Mouse (Mus musculus): ENCODE data around the gene Tex12. TPM values are rescaled to one million over a fixed set of nuclear protein-coding genes. Genes with fewer than 3 reads are reported as not detected.

Tex12 gene
- total RNA-seq, 2 experiments from 2014 or later, result not detected

GRCm38 (mm10) chr9:50521562-50521961 lies 39.6 kb downstream of the Tex12 start:
- ATAC-seq (replicated peaks; ENCODE audit: poor library complexity), result no peak

- peak; percentile 80 for ATAC-seq (replicated peaks; ENCODE audit: poor library complexity)
Observed at GRCm38 (mm10) chr9:50520748-50521147, 40.4 kb downstream of the Tex12 start.

- ATAC-seq (replicated peaks; ENCODE audit: poor library complexity), result peak; percentile 56; the same call in 1 of the 2 replicates
Observed at GRCm38 (mm10) chr9:50518781-50519180, 42.3 kb downstream of the Tex12 start.

- no peak for ATAC-seq (replicated peaks; ENCODE audit: poor library complexity)
Observed at GRCm38 (mm10) chr9:50515462-50515861, 45.7 kb downstream of the Tex12 start.

- ATAC-seq (replicated peaks; ENCODE audit: poor library complexity), result no peak
Observed at GRCm38 (mm10) chr9:50507570-50507969, 53.6 kb downstream of the Tex12 start.

Other genes with a start within 250 kb of the Tex12 start
- gene Rpl10-ps3, start 216.4 kb downstream of the Tex12 start, total RNA-seq (2015), result 1,620 and 1,730 TPM in 2 replicates
- gene Rpl10-ps3, start 216.4 kb downstream of the Tex12 start, total RNA-seq (2017), result 240 and 354 TPM in 2 replicates
- 0.35 TPM in 1 of 2 replicates, not detected in the other for gene Plet1, start 66.8 kb downstream of the Tex12 start, total RNA-seq (2015)
- 0.51 and 0.54 TPM in 2 replicates for gene Plet1, start 66.8 kb downstream of the Tex12 start, total RNA-seq (2017)
- 107 and 121 TPM in 2 replicates for gene Pts, start 32.6 kb downstream of the Tex12 start, total RNA-seq (2015)
- gene Pts, start 32.6 kb downstream of the Tex12 start, total RNA-seq (2017), result 54.6 and 63.6 TPM in 2 replicates
- gene Il18, start 6.5 kb downstream of the Tex12 start, total RNA-seq (2015), result 2.9 and 5.0 TPM in 2 replicates
- gene Il18, start 6.5 kb downstream of the Tex12 start, total RNA-seq (2017), result 0.37 and 1.5 TPM in 2 replicates
- 0.35 and 1.2 TPM in 2 replicates for gene Bco2, start 6.1 kb downstream of the Tex12 start, total RNA-seq (2015)
- gene Bco2, start 6.1 kb downstream of the Tex12 start, total RNA-seq (2017), result 0.21 and 0.61 TPM in 2 replicates
- gene Sdhd, start 42.5 kb upstream of the Tex12 start, total RNA-seq (2015), result 252 and 258 TPM in 2 replicates
- 194 and 222 TPM in 2 replicates for gene Sdhd, start 42.5 kb upstream of the Tex12 start, total RNA-seq (2017)
- gene Timm8b, start 42.6 kb upstream of the Tex12 start, total RNA-seq (2015), result 109 and 110 TPM in 2 replicates
- 183 and 233 TPM in 2 replicates for gene Timm8b, start 42.6 kb upstream of the Tex12 start, total RNA-seq (2017)
- gene Pih1d2, start 56.0 kb upstream of the Tex12 start, total RNA-seq (2015), result 2.4 and 3.0 TPM in 2 replicates
- 1.9 and 2.9 TPM in 2 replicates for gene Pih1d2, start 56.0 kb upstream of the Tex12 start, total RNA-seq (2017)
- 43.1 and 44.6 TPM in 2 replicates for gene Nkapd1, start 56.1 kb upstream of the Tex12 start, total RNA-seq (2015)
- 42.8 and 68.2 TPM in 2 replicates for gene Nkapd1, start 56.1 kb upstream of the Tex12 start, total RNA-seq (2017)
- 47.2 and 58.0 TPM in 2 replicates for gene Dlat, start 98.5 kb upstream of the Tex12 start, total RNA-seq (2015)
- gene Dlat, start 98.5 kb upstream of the Tex12 start, total RNA-seq (2017), result 47.9 and 48.0 TPM in 2 replicates
- 0.07 and 0.22 TPM in 2 replicates for gene Dixdc1, start 178.2 kb upstream of the Tex12 start, total RNA-seq (2015)
- 0.42 and 0.44 TPM in 2 replicates for gene Dixdc1, start 178.2 kb upstream of the Tex12 start, total RNA-seq (2017)
- 0.64 TPM in 1 of 2 replicates, not detected in the other for gene 2310030G06Rik, start 185.2 kb upstream of the Tex12 start, total RNA-seq (2015)
- 0.71 TPM in 1 of 2 replicates, not detected in the other for gene 2310030G06Rik, start 185.2 kb upstream of the Tex12 start, total RNA-seq (2017)
- gene Cryab, start 190.0 kb upstream of the Tex12 start, total RNA-seq (2015), result 0.71 and 0.99 TPM in 2 replicates
- 0.34 and 0.54 TPM in 2 replicates for gene Cryab, start 190.0 kb upstream of the Tex12 start, total RNA-seq (2017)
- not detected in 2 replicates for gene Hspb2, start 191.0 kb upstream of the Tex12 start, total RNA-seq (2015)
- gene Hspb2, start 191.0 kb upstream of the Tex12 start, total RNA-seq (2017), result not detected in 2 replicates
- gene Fdxacb1, start 206.9 kb upstream of the Tex12 start, total RNA-seq (2015), result 6.9 and 7.8 TPM in 2 replicates
- 6.0 and 7.0 TPM in 2 replicates for gene Fdxacb1, start 206.9 kb upstream of the Tex12 start, total RNA-seq (2017)
- 23.2 and 30.8 TPM in 2 replicates for gene Alg9, start 213.7 kb upstream of the Tex12 start, total RNA-seq (2015)
- 21.4 and 24.7 TPM in 2 replicates for gene Alg9, start 213.7 kb upstream of the Tex12 start, total RNA-seq (2017)
- 19.5 and 19.7 TPM in 2 replicates for gene 1110032A03Rik, start 214.2 kb upstream of the Tex12 start, total RNA-seq (2015)
- 13.3 and 16.4 TPM in 2 replicates for gene 1110032A03Rik, start 214.2 kb upstream of the Tex12 start, total RNA-seq (2017)

All from megakaryocyte progenitor cell, adult 5-6 weeks (primary cell).